Mouse (Mus musculus) testis, adult 2 months (tissue): ENCODE measurements at regions not wholly inside any gene's neighbourhood (a gene's known extent, or its start where the extent isn't known, plus 50 kb on each side); places are given as distances from the start of the nearest gene placed in this dataset.

Source experiments
- H3K27ac ChIP-seq: fragments of 200-500 bp; 2 replicates; pipeline ENCODE4 v1.5.1; 2012; ENCODE audit warnings: low read depth, low read length; ENCODE audit not compliant: control insufficient read depth, insufficient read depth
- H3K27me3 ChIP-seq: fragments of 200-500 bp; 2 replicates; pipeline ENCODE4 v1.6.1; 2012; ENCODE audit warnings: mild to moderate bottlenecking, low read length, moderate library complexity; ENCODE audit not compliant: control insufficient read depth, insufficient read depth
- H3K36me3 ChIP-seq: fragments of 200-500 bp; 2 replicates; pipeline ENCODE4 v1.6.1; 2012; ENCODE audit warnings: mild to moderate bottlenecking, low read length; ENCODE audit not compliant: control insufficient read depth, insufficient read depth
- H3K4me1 ChIP-seq: fragments of 200-500 bp; 2 replicates; pipeline ENCODE4 v1.6.1; 2012; ENCODE audit warnings: low read length; ENCODE audit not compliant: control insufficient read depth, insufficient read depth
- H3K4me3 ChIP-seq: fragments of 200-500 bp; 2 replicates; pipeline ENCODE4 v1.5.1; 2012; ENCODE audit warnings: low read depth, mild to moderate bottlenecking, low read length, moderate library complexity, mixed read lengths; ENCODE audit not compliant: control insufficient read depth
- CTCF ChIP-seq: fragments of 200-500 bp; IDR thresholded peaks from 2 replicates; pipeline ENCODE4 v1.5.1; 2012; ENCODE audit warnings: low read depth, mild to moderate bottlenecking, inconsistent platforms, low read length, moderate library complexity; ENCODE audit not compliant: control insufficient read depth, insufficient read depth, insufficient replicate concordance
- POLR2A ChIP-seq: fragments of 200-500 bp; IDR thresholded peaks from 2 replicates; pipeline ENCODE4 v1.6.1; 2012; ENCODE audit warnings: low read depth, mild to moderate bottlenecking, inconsistent platforms, low read length, moderate library complexity; ENCODE audit not compliant: control insufficient read depth

GRCm38 (mm10) chr3:129038877-129039276, 160.8 kb upstream of the Pitx2 start:
- no peak overlapping the region for H3K27ac ChIP-seq
- TF ChIP-seq CTCF (no peak), POLR2A (no peak)
- no peak overlapping the region for H3K4me3 ChIP-seq
- H3K4me1 ChIP-seq, result no peaks in the 10 kb centered on the region
- H3K36me3 ChIP-seq, result no peaks in the 10 kb centered on the region
- no peaks in the 10 kb centered on the region for H3K27me3 ChIP-seq

- H3K36me3 ChIP-seq, result no peaks in the 10 kb centered on the region
- TF ChIP-seq CTCF (no peak), POLR2A (no peak)
- no peak overlapping the region for H3K4me3 ChIP-seq
- no peaks in the 10 kb centered on the region for H3K27me3 ChIP-seq
- no peaks in the 10 kb centered on the region for H3K4me1 ChIP-seq
- no peak overlapping the region for H3K27ac ChIP-seq
These were observed 154.8 kb upstream of the Pitx2 start for GRCm38 (mm10) chr3:129044834-129045233.

GRCm38 (mm10) chr3:129049899-129050597, 149.6 kb upstream of the Pitx2 start:
- Histone ChIP-seq H3K36me3 (no peaks in the 10 kb centered on the region), H3K27me3 (no peaks in the 10 kb centered on the region), H3K4me3 (no peak overlapping the region), H3K27ac (no peak overlapping the region), H3K4me1 (no peaks in the 10 kb centered on the region)
- no peak for TF ChIP-seq CTCF
- TF ChIP-seq POLR2A, result no peak

- no peak overlapping the region for H3K4me3 ChIP-seq
- no peaks in the 10 kb centered on the region for H3K36me3 ChIP-seq
- TF ChIP-seq CTCF (no peak), POLR2A (no peak)
- H3K4me1 ChIP-seq, result 0 out of 2 replicates have a peak, but pooled peaks cover 2% of the 10 kb centered on the region
- no peaks in the 10 kb centered on the region for H3K27me3 ChIP-seq
- H3K27ac ChIP-seq, result no peak overlapping the region
These were observed 134.0 kb upstream of the Pitx2 start for GRCm38 (mm10) chr3:129065457-129066364.

- Histone ChIP-seq H3K27me3 (no peaks in the 10 kb centered on the region), H3K4me1 (0 out of 2 replicates have a peak, but pooled peaks cover 2% of the 10 kb centered on the region), H3K27ac (no peak overlapping the region), H3K4me3 (no peak overlapping the region), H3K36me3 (no peaks in the 10 kb centered on the region)
- TF ChIP-seq CTCF, result no peak
- no peak for TF ChIP-seq POLR2A
These were observed 130.0 kb upstream of the Pitx2 start for GRCm38 (mm10) chr3:129069676-129070075.

GRCm38 (mm10) chr3:129070521-129070933, 129.2 kb upstream of the Pitx2 start:
- no peak for TF ChIP-seq POLR2A
- no peak for TF ChIP-seq CTCF
- H3K4me3 ChIP-seq, result no peak overlapping the region
- H3K4me1 ChIP-seq, result 0 out of 2 replicates have a peak, but pooled peaks cover under 1% of the 10 kb centered on the region
- H3K36me3 ChIP-seq, result no peaks in the 10 kb centered on the region
- no peaks in the 10 kb centered on the region for H3K27me3 ChIP-seq
- no peak overlapping the region for H3K27ac ChIP-seq

- no peak overlapping the region for H3K27ac ChIP-seq
- H3K4me3 ChIP-seq, result no peak overlapping the region
- no peaks in the 10 kb centered on the region for H3K36me3 ChIP-seq
- TF ChIP-seq CTCF, result no peak
- TF ChIP-seq POLR2A, result no peak
- no peaks in the 10 kb centered on the region for H3K27me3 ChIP-seq
- H3K4me1 ChIP-seq, result no peaks in the 10 kb centered on the region
These were observed 128.7 kb upstream of the Pitx2 start for GRCm38 (mm10) chr3:129071002-129071401.
